Mouse (Mus musculus) midbrain, embryonic 16.5 days (tissue): Measurements from ENCODE around the gene Slc17a9. TPM values are rescaled to one million over a fixed set of nuclear protein-coding genes. Genes with fewer than 3 reads are reported as not detected.

ENCODE experiments used
- ATAC-seq: fragments of 200-750 bp; cut with Nextera tagmentation; 2 replicates; pipeline ENCODE4 v1.8.0; 2017; ENCODE audit warnings: moderate TSS enrichment
- H3K27ac ChIP-seq: fragments of 300-500 bp; sonication (generic); 2 replicates; pipeline ENCODE4 v1.5.1; 2014; ENCODE audit warnings: mild to moderate bottlenecking, low read length, mixed read lengths
- H3K27me3 ChIP-seq: fragments of 300-500 bp; sonication (generic); 2 replicates; pipeline ENCODE4 v1.6.1; 2014; ENCODE audit warnings: low read depth, low read length, mixed read lengths; ENCODE audit not compliant: control insufficient read depth, insufficient read depth
- H3K36me3 ChIP-seq: fragments of 300-500 bp; sonication (generic); 2 replicates; pipeline ENCODE4 v1.6.1; 2014; ENCODE audit warnings: mild to moderate bottlenecking, low read length, moderate library complexity, mixed read lengths; ENCODE audit not compliant: control insufficient read depth, insufficient read depth
- H3K4me1 ChIP-seq: fragments of 300-500 bp; sonication (generic); 2 replicates; pipeline ENCODE4 v1.6.1; 2014; ENCODE audit warnings: mild to moderate bottlenecking, low read length, mixed read lengths; ENCODE audit not compliant: control insufficient read depth, insufficient read depth
- H3K4me2 ChIP-seq: fragments of 300-500 bp; sonication (generic); 2 replicates; pipeline ENCODE4 v1.6.1; 2014; ENCODE audit warnings: mild to moderate bottlenecking, low read length, mixed read lengths
- H3K4me3 ChIP-seq: fragments of 300-500 bp; sonication (generic); 2 replicates; pipeline ENCODE4 v1.5.1; 2014; ENCODE audit warnings: low read depth, mild to moderate bottlenecking, low read length, moderate library complexity, mixed read lengths
- H3K9ac ChIP-seq: fragments of 300-500 bp; sonication (generic); 2 replicates; pipeline ENCODE4 v1.6.1; 2014; ENCODE audit warnings: low read depth, low read length, mixed read lengths
- H3K9me3 ChIP-seq: fragments of 300-500 bp; sonication (generic); replicated peaks from 2 replicates; pipeline ENCODE4 v1.6.1; 2014; ENCODE audit warnings: mild to moderate bottlenecking, low read length, mixed read lengths; ENCODE audit not compliant: control insufficient read depth, poor library complexity, severe bottlenecking
- WGBS: fragments of 180-500 bp; shearing (Covaris S2); extraction: QIAGEN DNeasy Blood & Tissue Kit; methylation state at CpG from one replicate; pipeline ENCODE4 v1.1.7; 2014; 5-methylcytosine and 5-hydroxymethylcytosine counted together
- polyA plus RNA-seq: library from polyadenylated mRNA; unstranded; fragments of >200 nt; fragmentation: Nextera tagmentation; extraction: Ambion mirVana; gene quantifications from 2 replicates; pipeline ENCODE4 v1.2.1, GENCODE M21; 2015

Slc17a9 gene
- polyA plus RNA-seq, 1 experiment from 2014 or later, result 0.24 TPM

GRCm38 (mm10) chr2:180741421-180741820 is 16.4 kb downstream of the Slc17a9 start:
- no peaks in the 10 kb centered on the region for H3K4me1 ChIP-seq
- 78% methylated on average over 7 of the region's 7 CpGs for WGBS
- H3K9ac ChIP-seq, result no peak overlapping the region
- H3K36me3 ChIP-seq, result no peaks in the 10 kb centered on the region
- no peak overlapping the region for H3K27ac ChIP-seq
- H3K4me3 ChIP-seq, result no peak overlapping the region
- no peaks in the 10 kb centered on the region for H3K9me3 ChIP-seq
- H3K4me2 ChIP-seq, result no peak overlapping the region
- no peak for ATAC-seq
- H3K27me3 ChIP-seq, result no peaks in the 10 kb centered on the region

- Histone ChIP-seq H3K9me3 (no peaks in the 10 kb centered on the region), H3K4me1 (peaks cover 2% of the 10 kb centered on the region), H3K36me3 (no peaks in the 10 kb centered on the region), H3K4me3 (no peak overlapping the region), H3K27ac (no peak overlapping the region), H3K9ac (no peak overlapping the region), H3K27me3 (no peaks in the 10 kb centered on the region), H3K4me2 (no peak overlapping the region)
- 83% methylated on average over 6 of the region's 6 CpGs for WGBS
- no peak for ATAC-seq
Measured at GRCm38 (mm10) chr2:180742820-180743219, 17.8 kb downstream of the Slc17a9 start.

GRCm38 (mm10) chr2:180743321-180743720 is 18.3 kb downstream of the Slc17a9 start:
- H3K27ac ChIP-seq, result no peak overlapping the region
- no peaks in the 10 kb centered on the region for H3K9me3 ChIP-seq
- peaks cover 2% of the 10 kb centered on the region for H3K4me1 ChIP-seq
- 96% methylated on average over 2 of the region's 2 CpGs for WGBS
- no peak for ATAC-seq
- no peak overlapping the region for H3K4me2 ChIP-seq
- no peaks in the 10 kb centered on the region for H3K36me3 ChIP-seq
- H3K4me3 ChIP-seq, result no peak overlapping the region
- no peaks in the 10 kb centered on the region for H3K27me3 ChIP-seq
- H3K9ac ChIP-seq, result no peak overlapping the region

GRCm38 (mm10) chr2:180745248-180745927 is 20.3 kb downstream of the Slc17a9 start:
- WGBS, result 37% methylated on average over 17 of the region's 17 CpGs
- Histone ChIP-seq H3K4me2 (no peak overlapping the region), H3K27me3 (no peaks in the 10 kb centered on the region), H3K4me3 (no peak overlapping the region), H3K9ac (no peak overlapping the region), H3K4me1 (peaks cover 2% of the 10 kb centered on the region), H3K36me3 (no peaks in the 10 kb centered on the region), H3K27ac (no peak overlapping the region), H3K9me3 (no peaks in the 10 kb centered on the region)
- ATAC-seq, result peak; percentile 67

- no peaks in the 10 kb centered on the region for H3K9me3 ChIP-seq
- no peak overlapping the region for H3K4me3 ChIP-seq
- no peak overlapping the region for H3K9ac ChIP-seq
- ATAC-seq, result peak; percentile 17; the same call in 1 of the 2 replicates
- peaks cover 2% of the 10 kb centered on the region for H3K4me1 ChIP-seq
- no peaks in the 10 kb centered on the region for H3K27me3 ChIP-seq
- no peak overlapping the region for H3K4me2 ChIP-seq
- H3K27ac ChIP-seq, result no peak overlapping the region
- WGBS, result 18% methylated on average over 5 of the region's 5 CpGs
- H3K36me3 ChIP-seq, result no peaks in the 10 kb centered on the region
Measured at GRCm38 (mm10) chr2:180746569-180747192, 21.6 kb downstream of the Slc17a9 start.

GRCm38 (mm10) chr2:180748904-180749303 is 23.8 kb downstream of the Slc17a9 start:
- no peak overlapping the region for H3K4me2 ChIP-seq
- H3K4me1 ChIP-seq, result peaks cover 2% of the 10 kb centered on the region
- no peak overlapping the region for H3K27ac ChIP-seq
- H3K27me3 ChIP-seq, result no peaks in the 10 kb centered on the region
- ATAC-seq, result no peak
- H3K9me3 ChIP-seq, result no peaks in the 10 kb centered on the region
- no peak overlapping the region for H3K4me3 ChIP-seq
- WGBS, result 51% methylated on average over 5 of the region's 5 CpGs
- H3K36me3 ChIP-seq, result no peaks in the 10 kb centered on the region
- no peak overlapping the region for H3K9ac ChIP-seq

- Histone ChIP-seq H3K27ac (no peak overlapping the region), H3K4me2 (no peak overlapping the region), H3K9ac (no peak overlapping the region), H3K4me1 (peaks cover 13% of the 10 kb centered on the region), H3K27me3 (no peaks in the 10 kb centered on the region), H3K4me3 (no peak overlapping the region), H3K36me3 (no peaks in the 10 kb centered on the region), H3K9me3 (no peaks in the 10 kb centered on the region)
- WGBS, result 32% methylated on average over 5 of the region's 5 CpGs
- ATAC-seq, result peak; percentile 59; the same call in 1 of the 2 replicates
Measured at GRCm38 (mm10) chr2:180754976-180755688, 30.1 kb downstream of the Slc17a9 start.

- Histone ChIP-seq H3K36me3 (no peaks in the 10 kb centered on the region), H3K27me3 (no peaks in the 10 kb centered on the region), H3K4me3 (no peak overlapping the region), H3K9me3 (no peaks in the 10 kb centered on the region), H3K4me1 (peaks cover 13% of the 10 kb centered on the region), H3K9ac (no peak overlapping the region), H3K27ac (no peak overlapping the region), H3K4me2 (no peak overlapping the region)
- no peak for ATAC-seq
- 12% methylated on average over 8 of the region's 8 CpGs for WGBS
Measured at GRCm38 (mm10) chr2:180755896-180756295, 30.8 kb downstream of the Slc17a9 start.

- no peak for ATAC-seq
- Histone ChIP-seq H3K9ac (no peak overlapping the region), H3K9me3 (no peaks in the 10 kb centered on the region), H3K4me3 (no peak overlapping the region), H3K4me2 (no peak overlapping the region), H3K4me1 (peaks cover 13% of the 10 kb centered on the region), H3K27ac (no peak overlapping the region), H3K36me3 (no peaks in the 10 kb centered on the region), H3K27me3 (no peaks in the 10 kb centered on the region)
- 23% methylated on average over 2 of the region's 2 CpGs for WGBS
Measured at GRCm38 (mm10) chr2:180756786-180757185, 31.7 kb downstream of the Slc17a9 start.
